Mouse (Mus musculus) small intestine, adult 2 months (tissue): ENCODE measurements around the gene Bcas2. TPM values are rescaled to one million over a fixed set of nuclear protein-coding genes. Genes with fewer than 3 reads are reported as not detected.

Experiments
- H3K27ac ChIP-seq: fragments of 200-500 bp; 2 replicates; pipeline ENCODE4 v1.5.1; 2012; ENCODE audit warnings: low read depth, low read length, control low read depth, inconsistent platforms; ENCODE audit not compliant: insufficient read depth
- H3K27me3 ChIP-seq: fragments of 200-500 bp; 2 replicates; pipeline ENCODE4 v1.6.1; 2012; ENCODE audit warnings: mild to moderate bottlenecking, moderate library complexity, low read length, inconsistent platforms; ENCODE audit not compliant: control insufficient read depth, insufficient read depth
- H3K36me3 ChIP-seq: fragments of 200-500 bp; 2 replicates; pipeline ENCODE4 v1.6.1; 2012; ENCODE audit warnings: mild to moderate bottlenecking, low read length, control low read depth, inconsistent platforms; ENCODE audit not compliant: control insufficient read depth, insufficient read depth
- H3K4me1 ChIP-seq: fragments of 200-500 bp; 2 replicates; pipeline ENCODE4 v1.6.1; 2012; ENCODE audit warnings: low read length, inconsistent platforms, mixed read lengths; ENCODE audit not compliant: control insufficient read depth, insufficient read depth, insufficient read length
- H3K4me3 ChIP-seq: fragments of 200-500 bp; 2 replicates; pipeline ENCODE4 v1.5.1; 2012; ENCODE audit warnings: low read depth, mild to moderate bottlenecking, control low read depth, inconsistent platforms, low read length, moderate library complexity
- CTCF ChIP-seq: fragments of 200-500 bp; IDR thresholded peaks from 2 replicates; pipeline ENCODE4 v1.5.1; 2012; ENCODE audit warnings: low read depth, mild to moderate bottlenecking, control low read depth, inconsistent platforms, low read length, moderate library complexity, mixed read lengths; ENCODE audit not compliant: insufficient replicate concordance, insufficient read length; ENCODE audit errors: extremely low read depth
- POLR2A ChIP-seq: fragments of 200-500 bp; IDR thresholded peaks from 2 replicates; pipeline ENCODE4 v1.6.1; 2012; ENCODE audit warnings: low read depth, mild to moderate bottlenecking, control low read depth, inconsistent platforms, low read length, moderate library complexity
- WGBS: fragments of 180-500 bp; shearing (Covaris S2); methylation state at CpG from one replicate; pipeline ENCODE4 v1.1.7; 2018; 5-methylcytosine and 5-hydroxymethylcytosine counted together
- polyA plus RNA-seq: library from polyadenylated mRNA; depleted of rRNA; stranded (reverse); fragments of >200 nt; gene quantifications from 2 replicates; pipeline ENCODE4 v1.2.3, GENCODE M21; 2012; rRNA removed

Bcas2 gene
- polyA plus RNA-seq: 7.1 and 10.2 TPM in 2 replicates

DNA sequence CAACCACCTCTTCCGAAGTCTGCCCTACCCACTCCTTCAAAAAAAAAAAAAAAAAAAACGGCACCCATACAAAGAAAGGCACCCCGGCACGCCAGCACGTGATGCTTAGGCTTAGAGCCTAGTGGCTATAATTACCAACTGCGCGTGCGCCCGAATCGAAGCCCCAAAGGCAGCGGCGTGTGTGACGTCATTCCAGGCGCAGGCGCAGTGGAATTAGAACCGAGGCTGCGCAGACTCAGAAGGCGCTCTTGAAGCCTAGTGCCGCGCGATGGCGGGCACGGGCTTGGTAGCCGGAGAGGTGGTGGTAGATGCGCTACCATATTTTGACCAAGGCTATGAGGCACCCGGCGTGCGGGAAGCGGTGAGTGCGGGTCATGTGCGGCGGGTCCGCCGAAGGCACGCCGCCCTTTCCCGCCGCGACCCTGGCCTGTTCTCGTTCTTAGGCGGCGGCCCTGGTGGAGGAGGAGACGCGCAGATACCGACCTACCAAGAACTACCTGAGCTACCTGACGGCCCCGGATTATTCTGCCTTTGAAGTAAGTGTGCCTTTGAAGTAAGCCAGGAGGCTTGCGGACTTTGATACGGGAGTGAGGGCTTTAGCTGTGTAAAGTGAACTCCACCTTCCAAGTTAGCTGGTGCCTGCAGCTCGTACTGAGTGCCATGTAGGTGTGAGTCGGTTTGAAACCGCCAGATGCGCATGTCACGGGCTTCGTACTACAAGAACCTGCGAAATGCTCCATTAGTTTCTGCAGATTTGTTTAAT, at the start of gene Bcas2:
TSS of gene Bcas2 (plus strand) at position 151 of the 763 bp plus-strand sequence.
- H3K36me3 ChIP-seq: peaks cover 13% of the 10 kb centered on the region
- peak; percentile 89; the same call in 1 of the 2 replicates for TF ChIP-seq POLR2A
- TF ChIP-seq CTCF: peak; percentile 4; the same call in 1 of the 2 replicates
- peak within 1 kb of the TSS; percentile 70 for H3K27ac ChIP-seq
- peaks cover 2% of the 10 kb centered on the region; the same call in 1 of the 2 replicates for H3K4me1 ChIP-seq
- H3K4me3 ChIP-seq: peak within 1 kb of the TSS; percentile 90
- H3K27me3 ChIP-seq: no peaks in the 10 kb centered on the region
- under 1% methylated on average over 56 of the region's 56 CpGs for WGBS

GRCm38 (mm10) chr3:103123636-103124035, 47.8 kb upstream of the Bcas2 start:
- no peaks in the 10 kb centered on the region for H3K4me1 ChIP-seq
- no peaks in the 10 kb centered on the region for H3K36me3 ChIP-seq
- H3K27me3 ChIP-seq: no peaks in the 10 kb centered on the region
- H3K27ac ChIP-seq: no peak overlapping the region
- H3K4me3 ChIP-seq: no peak overlapping the region
- 67% methylated on average over 3 of the region's 3 CpGs for WGBS
- TF ChIP-seq POLR2A: no peak
- no peak for TF ChIP-seq CTCF

- Histone ChIP-seq H3K4me1 (no peaks in the 10 kb centered on the region), H3K36me3 (no peaks in the 10 kb centered on the region), H3K27me3 (no peaks in the 10 kb centered on the region), H3K4me3 (no peak overlapping the region), H3K27ac (no peak overlapping the region)
- WGBS: 90% methylated on average over 3 of the region's 3 CpGs
- TF ChIP-seq POLR2A (no peak), CTCF (no peak)
Measured at GRCm38 (mm10) chr3:103126138-103126537, 45.3 kb upstream of the Bcas2 start.

DNA sequence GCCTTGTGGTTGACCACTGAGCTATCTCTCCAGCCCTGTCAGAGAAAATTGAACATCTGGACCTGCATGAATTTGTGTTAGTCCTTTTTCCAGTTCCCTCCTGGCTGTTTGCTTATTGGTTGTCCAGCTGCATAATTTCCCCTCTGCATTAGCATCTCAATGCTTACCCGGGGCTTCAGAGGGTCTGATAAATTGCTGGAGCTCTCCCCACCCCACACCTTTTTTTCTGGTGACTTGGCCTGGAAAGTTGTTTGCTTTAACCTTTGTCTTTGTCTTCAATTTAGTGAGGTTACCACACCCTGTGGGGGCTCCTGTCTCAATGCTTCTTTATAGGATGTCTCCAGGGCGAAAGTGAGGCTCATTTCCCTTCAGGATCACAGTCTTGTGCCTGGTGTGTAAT, 44.3 kb upstream of the Bcas2 start:
- TF ChIP-seq POLR2A: no peak
- TF ChIP-seq CTCF: no peak
- no peak overlapping the region for H3K4me3 ChIP-seq
- no peaks in the 10 kb centered on the region for H3K4me1 ChIP-seq
- no peaks in the 10 kb centered on the region for H3K36me3 ChIP-seq
- no peak overlapping the region for H3K27ac ChIP-seq
- WGBS: 66% methylated on average over 2 of the region's 2 CpGs
- H3K27me3 ChIP-seq: no peaks in the 10 kb centered on the region

- WGBS: 75% methylated on average over 5 of the region's 5 CpGs
- Histone ChIP-seq H3K27ac (no peak overlapping the region), H3K4me3 (no peak overlapping the region)
Measured at GRCm38 (mm10) chr3:103127721-103128120, 43.7 kb upstream of the Bcas2 start.

DNA sequence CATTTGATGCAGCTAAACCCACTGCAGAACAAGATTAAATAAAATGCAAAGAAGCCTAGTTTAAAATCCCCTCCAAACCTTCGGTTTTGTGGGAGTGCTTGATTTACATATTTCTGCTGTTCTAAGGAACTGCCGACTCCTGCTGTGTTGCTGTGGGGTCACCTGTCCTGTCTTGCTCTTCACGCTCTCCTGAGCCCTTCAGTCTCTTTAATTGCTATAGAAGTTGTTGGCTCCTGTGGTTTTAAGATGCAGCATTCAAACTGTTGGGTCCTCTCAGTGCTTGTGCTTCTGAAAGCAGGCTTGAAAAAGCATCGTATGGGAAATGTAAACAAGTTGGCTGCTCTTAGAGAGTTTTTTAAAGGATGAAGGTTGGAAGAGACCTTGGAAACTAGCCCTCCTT, 43.2 kb upstream of the Bcas2 start:
- H3K4me3 ChIP-seq: no peak overlapping the region
- H3K36me3 ChIP-seq: no peaks in the 10 kb centered on the region
- TF ChIP-seq POLR2A (no peak), CTCF (no peak)
- H3K4me1 ChIP-seq: no peaks in the 10 kb centered on the region
- WGBS: 72% methylated on average over 4 of the region's 4 CpGs
- H3K27me3 ChIP-seq: no peaks in the 10 kb centered on the region
- H3K27ac ChIP-seq: no peak overlapping the region

More at GRCm38 (mm10) chr3:103127721-103128120, 43.7 kb upstream of the Bcas2 start:
- no peaks in the 10 kb centered on the region for H3K4me1 ChIP-seq
- H3K36me3 ChIP-seq: no peaks in the 10 kb centered on the region
- H3K27me3 ChIP-seq: no peaks in the 10 kb centered on the region
- no peak for TF ChIP-seq CTCF

GRCm38 (mm10) chr3:103129367-103130159, 41.9 kb upstream of the Bcas2 start:
- no peaks in the 10 kb centered on the region for H3K27me3 ChIP-seq
- no peaks in the 10 kb centered on the region for H3K4me1 ChIP-seq
- WGBS: 81% methylated on average over 8 of the region's 8 CpGs
- TF ChIP-seq POLR2A (no peak), CTCF (no peak)
- no peaks in the 10 kb centered on the region for H3K36me3 ChIP-seq
- no peak overlapping the region for H3K4me3 ChIP-seq
- no peak overlapping the region for H3K27ac ChIP-seq
